Mouse (Mus musculus) R1 (cell line): ENCODE data around the gene Man1b1.

Experiments used
- DNase-seq: peaks from one replicate; pipeline ENCODE4 v3.0.0-alpha.2; 2018; ENCODE audit warnings: low read depth, low spot score

Gene Man1b1

DNA sequence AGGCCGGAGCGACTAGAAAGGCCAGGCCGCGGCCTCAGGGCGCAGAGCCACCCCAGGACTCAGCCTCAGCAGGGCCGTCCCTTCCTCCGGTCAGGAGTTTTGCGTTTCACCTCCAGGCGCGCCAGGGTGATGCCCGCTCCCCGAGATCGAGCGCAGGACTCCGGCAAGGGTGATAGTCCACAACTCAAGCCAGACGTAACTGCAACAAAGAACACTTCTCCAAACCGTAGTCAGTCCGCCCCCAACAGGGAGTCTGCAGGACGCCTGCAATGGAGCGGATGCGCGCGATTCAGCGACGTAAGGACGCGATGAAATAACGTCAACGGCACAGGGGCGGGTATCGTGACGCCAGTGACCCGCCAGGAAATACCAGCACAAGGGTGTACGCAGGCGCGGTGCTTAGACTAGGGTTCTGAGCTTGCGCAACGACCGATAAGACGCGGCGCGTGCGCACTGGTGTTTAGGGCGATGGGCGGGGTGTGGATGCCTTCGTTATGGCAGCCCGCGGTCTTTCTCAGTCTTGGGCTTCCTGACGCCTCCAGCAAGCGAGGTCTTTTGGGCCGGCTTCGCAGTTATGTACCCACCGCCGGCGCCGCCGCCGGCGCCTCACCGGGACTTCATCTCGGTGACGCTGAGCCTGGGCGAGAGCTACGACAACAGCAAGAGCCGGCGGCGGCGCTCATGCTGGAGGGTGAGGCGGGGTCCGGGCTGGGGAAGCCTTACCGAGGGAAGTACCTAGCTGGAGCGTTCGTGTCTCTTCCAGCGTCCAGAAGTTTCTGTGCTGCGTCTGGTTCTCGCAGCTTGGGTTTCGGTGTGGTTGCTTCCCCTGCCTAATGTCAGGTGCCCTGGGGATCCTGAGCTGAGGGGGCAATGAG is at the start of gene Man1b1:
Gene Man1b1, plus strand, starts transcription at position 53 of the 875 bp plus-strand sequence.
- DNase-seq: peak; percentile 99

DNA sequence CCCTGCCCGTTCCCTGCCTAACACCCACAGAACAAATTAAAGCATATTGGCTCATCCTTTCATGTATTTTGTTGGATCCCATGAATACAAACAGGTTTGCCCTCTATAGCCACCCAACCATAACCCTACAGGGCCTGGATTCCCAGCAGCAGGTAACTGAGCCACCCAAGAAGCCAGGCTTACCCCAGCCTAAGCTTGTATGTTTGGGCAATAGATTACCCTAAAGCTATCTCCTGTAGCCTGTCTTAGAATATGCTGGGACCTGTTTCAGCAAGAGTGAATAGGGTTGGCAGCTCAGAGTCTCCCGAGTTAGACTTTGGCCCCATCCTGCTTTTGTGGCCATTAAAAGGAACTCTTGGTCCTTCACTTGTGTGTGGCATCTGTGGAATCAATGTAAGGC is 46.6 kb upstream of the Man1b1 start:
- DNase-seq: no peak

- no peak for DNase-seq
These were observed 45.8 kb upstream of the Man1b1 start for GRCm38 (mm10) chr2:25286314-25286713.

GRCm38 (mm10) chr2:25286837-25287636 is 45.1 kb upstream of the Man1b1 start:
- no peak for DNase-seq

DNA sequence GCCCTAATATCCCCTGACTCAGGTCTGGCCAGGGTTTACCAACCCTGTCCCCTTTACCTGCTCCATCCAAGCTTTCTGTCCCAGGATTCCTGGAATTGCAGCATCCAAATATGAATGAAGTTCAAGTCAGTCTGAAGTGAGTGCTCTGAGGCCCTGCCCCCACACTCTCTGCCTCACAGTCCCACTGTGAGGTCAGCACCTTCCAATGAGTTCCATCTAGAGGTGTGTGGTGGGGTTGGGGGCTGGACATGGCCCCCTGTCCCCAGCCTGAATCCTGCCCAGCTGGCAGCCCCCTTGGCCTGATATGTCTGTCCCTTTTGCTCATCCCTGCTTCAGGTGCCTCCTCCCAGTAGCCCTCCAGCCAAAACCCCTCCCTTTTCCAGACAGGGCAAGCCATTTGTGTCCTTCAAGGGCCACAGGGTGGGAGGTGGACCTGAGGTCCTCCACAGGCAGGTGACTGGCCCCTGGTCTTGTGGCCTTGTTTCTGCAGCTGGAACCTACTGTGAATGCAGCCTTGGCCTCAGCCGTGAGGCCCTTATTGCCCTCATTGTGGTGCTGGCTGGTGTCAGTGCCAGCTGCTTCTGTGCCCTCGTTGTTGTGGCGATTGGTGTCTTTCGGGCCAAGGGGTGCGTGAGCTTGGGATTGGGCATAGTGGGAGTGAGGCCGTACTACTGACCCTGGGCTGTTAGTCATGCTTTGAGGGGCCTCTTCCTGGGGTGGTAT is 44.0 kb upstream of the Man1b1 start, which contains the start of gene Tmem210:
Gene Tmem210, plus strand, starts transcription at position 219 of the 723 bp plus-strand sequence.
- no peak for DNase-seq

DNA sequence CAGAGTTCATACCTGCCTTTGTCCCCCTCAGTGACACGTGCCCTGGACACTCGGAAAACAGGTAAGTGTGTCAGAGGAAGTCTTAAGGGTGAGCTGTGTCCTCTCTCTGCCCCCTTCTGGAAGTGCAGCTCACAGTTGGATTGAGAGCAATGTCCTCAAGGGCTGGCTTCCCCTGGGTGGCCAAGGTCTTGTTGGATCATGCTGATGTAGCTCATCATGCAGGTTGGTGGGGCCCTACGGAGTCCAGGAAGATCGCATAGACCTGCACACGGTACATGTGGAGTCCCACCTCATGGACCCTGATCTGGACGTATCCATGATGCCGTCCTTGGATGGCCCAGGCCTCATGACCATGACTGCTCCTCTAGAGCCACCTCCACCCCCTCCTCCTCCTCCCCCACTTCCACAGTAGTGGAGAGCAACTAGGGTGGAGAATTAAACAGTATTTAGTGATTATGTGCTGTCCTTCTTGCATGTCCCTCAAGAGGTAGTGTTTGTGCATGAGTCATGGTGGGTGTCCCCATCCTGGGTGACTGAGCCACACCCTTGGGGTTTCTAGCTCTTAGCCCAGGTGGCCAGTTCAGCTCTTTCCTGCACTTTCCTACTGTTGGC is 43.3 kb upstream of the Man1b1 start:
- no peak for DNase-seq

DNA sequence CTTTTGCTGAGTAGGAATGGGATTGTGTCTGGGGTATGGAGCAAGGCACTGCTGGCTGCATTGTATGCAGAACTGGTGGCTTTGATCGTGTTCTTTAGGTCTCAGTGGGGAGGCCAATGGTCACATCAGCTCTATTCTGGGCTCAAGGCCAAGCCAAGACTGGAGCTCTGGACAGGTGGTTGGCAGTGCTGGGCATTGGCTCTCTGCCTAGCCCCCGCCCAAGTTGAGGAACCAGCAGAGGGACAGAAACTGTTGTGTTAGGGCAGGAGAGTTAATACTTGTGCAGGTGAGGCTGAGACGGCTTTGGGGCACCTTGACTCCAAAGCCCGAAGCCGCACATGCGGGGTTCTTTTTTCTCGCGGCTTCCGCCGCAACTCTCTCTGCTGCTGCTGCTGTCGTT is 42.5 kb upstream of the Man1b1 start, which contains the start of gene Lrrc26:
Gene Lrrc26, plus strand, starts transcription at position 265 of the 400 bp plus-strand sequence.
- no peak for DNase-seq

GRCm38 (mm10) chr2:25290101-25290815 is 41.9 kb upstream of the Man1b1 start:
- peak; percentile 53 for DNase-seq

GRCm38 (mm10) chr2:25290816-25291130 is 41.4 kb upstream of the Man1b1 start:
- DNase-seq: peak; percentile 60

- no peak for DNase-seq
These were observed 40.7 kb upstream of the Man1b1 start for GRCm38 (mm10) chr2:25291184-25292053.

DNA sequence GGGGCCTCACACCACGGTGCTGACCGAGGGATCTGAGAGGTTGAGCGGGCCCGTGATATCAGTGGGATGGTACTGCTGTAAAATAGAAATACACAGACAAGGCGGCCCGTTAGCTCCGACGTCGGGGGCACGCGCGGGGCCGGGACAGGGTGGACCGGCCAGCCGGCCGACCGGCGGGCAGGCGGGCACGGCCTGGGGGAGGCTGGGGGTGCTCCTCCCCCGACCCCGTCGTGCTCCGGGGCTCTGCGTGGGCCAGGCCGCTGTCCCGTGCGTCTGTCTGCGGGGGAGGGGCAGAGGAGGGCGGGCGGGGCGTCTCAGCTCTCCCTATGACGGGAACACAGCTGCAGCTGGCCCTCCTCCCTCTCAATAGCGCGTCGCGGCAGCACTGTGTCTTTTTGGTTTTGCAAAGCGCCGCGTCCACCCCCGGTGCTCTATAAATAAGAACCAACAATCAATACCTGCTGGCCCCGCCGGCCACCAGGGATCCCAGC is 40.0 kb upstream of the Man1b1 start:
- DNase-seq: no peak

DNA sequence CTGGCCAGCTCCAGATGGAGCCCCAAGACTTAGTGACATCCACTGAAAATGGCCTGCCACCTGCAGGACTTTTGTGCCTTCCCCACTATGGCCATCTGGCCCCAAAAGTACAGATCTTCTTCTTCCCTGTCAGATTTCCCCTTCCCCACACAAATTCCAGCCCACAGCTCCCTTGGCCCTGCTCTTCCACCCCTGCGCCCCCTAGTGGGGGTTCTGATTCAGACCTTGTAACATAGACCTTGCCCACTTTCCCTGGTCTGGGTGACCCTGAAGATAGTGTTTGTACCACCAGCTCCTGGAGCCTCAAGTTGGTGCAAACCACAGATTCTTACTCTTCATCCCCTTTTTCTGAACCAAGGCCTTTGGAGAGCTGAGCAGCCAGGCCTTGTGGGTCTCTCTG is 39.3 kb upstream of the Man1b1 start:
- DNase-seq: peak; percentile 87

DNA sequence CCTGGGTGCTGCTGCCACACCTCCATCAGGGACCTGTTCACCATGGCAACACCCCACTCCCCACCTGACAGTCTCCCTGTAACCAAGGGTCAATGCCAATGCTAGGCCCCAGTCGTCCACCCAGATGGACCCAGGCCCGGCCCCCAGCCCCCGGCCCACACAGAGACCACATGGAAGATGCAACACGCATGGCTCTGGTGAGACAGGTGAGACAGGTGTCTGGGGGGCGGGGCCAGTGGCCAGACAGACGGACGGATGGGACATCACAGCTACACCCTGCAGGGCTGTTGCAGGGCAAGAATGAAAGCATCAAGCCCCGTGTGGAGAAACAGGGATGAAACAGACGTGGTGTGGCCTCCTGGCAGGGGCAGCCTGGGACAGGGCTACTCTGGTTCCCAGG is 38.4 kb upstream of the Man1b1 start:
- no peak for DNase-seq

- no peak for DNase-seq
These were observed 35.0 kb upstream of the Man1b1 start for GRCm38 (mm10) chr2:25297093-25297492.

DNA sequence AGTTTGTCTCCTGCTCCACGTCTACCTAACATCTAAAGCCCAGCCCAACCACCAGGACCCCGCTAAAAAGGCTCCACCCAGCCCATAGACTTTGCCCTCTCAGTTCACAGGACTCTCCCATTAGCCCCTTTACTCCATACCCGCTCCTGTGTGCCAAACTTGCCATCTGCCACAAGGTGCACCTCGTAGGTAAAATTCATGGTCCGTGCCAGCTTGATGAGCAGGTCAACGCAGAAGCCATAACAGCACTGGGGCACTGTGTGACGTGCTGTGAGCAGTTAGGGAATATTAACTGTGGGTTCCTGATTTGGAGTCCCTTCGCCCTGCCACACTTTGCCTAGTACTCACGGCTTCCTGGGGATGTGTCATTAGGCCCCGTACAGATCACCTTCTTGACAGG is 34.1 kb upstream of the Man1b1 start:
- no peak for DNase-seq

DNA sequence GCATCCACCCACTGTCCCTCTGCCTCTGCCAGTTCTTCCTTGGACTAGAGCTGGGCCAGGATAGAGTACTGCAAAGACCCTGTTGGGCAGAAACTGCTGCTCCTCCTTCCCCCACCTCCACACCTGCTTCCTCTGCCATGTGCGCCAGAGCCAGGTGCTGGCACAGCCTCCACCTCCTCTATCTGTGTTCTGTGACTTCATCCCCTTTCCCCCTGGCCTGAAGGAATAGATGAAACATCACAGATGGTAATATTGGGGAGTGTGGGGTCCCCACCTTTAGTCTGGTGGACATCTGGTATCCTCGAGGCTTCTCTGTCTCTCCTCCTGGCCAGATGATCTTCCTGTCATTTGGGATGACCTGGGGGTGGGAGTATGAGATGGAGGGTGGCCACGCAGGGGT is 28.7 kb upstream of the Man1b1 start:
- no peak for DNase-seq

DNA sequence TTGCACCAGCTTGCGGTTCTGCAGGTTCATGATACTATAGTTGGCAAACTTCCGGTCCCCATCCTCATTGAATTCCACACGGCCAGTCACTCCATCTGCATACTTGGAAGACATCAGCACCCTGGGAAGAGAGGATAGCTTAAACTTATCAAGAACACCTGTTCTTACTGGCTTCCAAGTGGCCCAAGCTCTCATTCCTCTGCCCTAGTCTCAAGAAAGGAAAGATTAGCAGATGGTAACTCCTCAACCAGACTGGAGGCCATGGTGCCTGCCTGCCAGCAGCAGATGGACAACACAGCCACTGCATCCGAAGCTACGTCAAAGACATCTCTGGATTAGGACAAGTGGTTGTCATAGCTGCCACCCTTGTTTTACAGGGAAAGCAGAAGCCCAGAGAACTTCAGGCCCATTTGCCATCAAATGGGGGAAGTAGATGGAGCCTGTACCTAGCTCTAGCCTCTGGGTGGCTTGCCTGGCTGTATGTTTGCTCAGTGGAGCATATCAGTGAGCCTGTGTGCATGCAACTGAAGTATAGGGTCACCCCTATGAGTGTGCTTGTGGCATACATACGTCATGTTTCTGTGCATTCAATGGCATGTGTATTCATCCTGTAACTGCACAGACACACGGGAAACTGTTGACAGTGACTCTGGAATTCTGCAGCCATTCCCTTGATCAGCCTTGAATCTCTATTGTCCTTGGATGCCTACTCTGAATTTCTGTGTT is 28.0 kb upstream of the Man1b1 start:
- no peak for DNase-seq

GRCm38 (mm10) chr2:25304657-25305541 is 27.2 kb upstream of the Man1b1 start:
- peak; percentile 73 for DNase-seq
